Mouse (Mus musculus) mouse embryonic stem cell (cell line): ENCODE data around the gene Syn3.

Experiments used
- in situ Hi-C, 2 experiments: fragments of 300-500 bp; cut with MboI; formaldehyde crosslinking; loops; 1 replicate in 1 of 2; 3 replicates in 1 of 2; pipeline ENCODE4 v1.14.3; 2019 to 2020; ENCODE audit warnings: low sequenced_read_pairs in 2 of 2, low pct_unique_long_range_greater_than_20kb in 1 of 2, mixed read lengths in 1 of 2; ENCODE audit not compliant: unreplicated experiment in 1 of 2

Syn3 gene

GRCm38 (mm10) chr10:86074134-86074533, 424.6 kb downstream of the Syn3 start:
- in situ Hi-C loops = loop anchor here (25.0 kb wide), 2 partner anchors 213 to 388 kb away; no protein-coding TSS in a partner anchor

- in situ Hi-C loops = loop anchor here (25.0 kb wide), 2 partner anchors 217 to 392 kb away; no protein-coding TSS in a partner anchor
Observed at GRCm38 (mm10) chr10:86070751-86071150, 427.9 kb downstream of the Syn3 start.

- in situ Hi-C loops = loop anchor here (10.0 to 25.0 kb wide), 3 partner anchors 218 to 393 kb away; no protein-coding TSS in a partner anchor
Observed at GRCm38 (mm10) chr10:86069341-86069740, 429.4 kb downstream of the Syn3 start.

- in situ Hi-C loops = loop anchor here (10.0 to 25.0 kb wide), 3 partner anchors 219 to 394 kb away; no protein-coding TSS in a partner anchor
Observed at GRCm38 (mm10) chr10:86067911-86068310, 430.8 kb downstream of the Syn3 start.

- in situ Hi-C loops = loop anchor here (10.0 to 25.0 kb wide), 3 partner anchors 221 to 396 kb away; no protein-coding TSS in a partner anchor
Observed at GRCm38 (mm10) chr10:86066651-86067050, 432.0 kb downstream of the Syn3 start.

GRCm38 (mm10) chr10:86065661-86066060, 433.0 kb downstream of the Syn3 start:
- in situ Hi-C loops = loop anchor here (10.0 to 25.0 kb wide), 3 partner anchors 222 to 397 kb away; no protein-coding TSS in a partner anchor

- in situ Hi-C loops = loop anchor here (10.0 to 25.0 kb wide), 3 partner anchors 222 to 397 kb away; no protein-coding TSS in a partner anchor
Observed at GRCm38 (mm10) chr10:86064937-86065336, 433.8 kb downstream of the Syn3 start.

GRCm38 (mm10) chr10:86063018-86063384, 435.7 kb downstream of the Syn3 start:
- in situ Hi-C loops = loop anchor here (10.0 to 25.0 kb wide), 3 partner anchors 224 to 399 kb away; no protein-coding TSS in a partner anchor

- in situ Hi-C loops = loop anchor here (10.0 to 25.0 kb wide), 3 partner anchors 225 to 400 kb away; no protein-coding TSS in a partner anchor
Observed at GRCm38 (mm10) chr10:86062261-86063017, 436.3 kb downstream of the Syn3 start.

- in situ Hi-C loops = loop anchor here (10.0 to 25.0 kb wide), 3 partner anchors 227 to 402 kb away; no protein-coding TSS in a partner anchor
Observed at GRCm38 (mm10) chr10:86060267-86060666, 438.4 kb downstream of the Syn3 start.

- in situ Hi-C loops = loop anchor here (25.0 kb wide), 2 partner anchors 230 to 405 kb away; no protein-coding TSS in a partner anchor
Observed at GRCm38 (mm10) chr10:86057712-86058111, 441.0 kb downstream of the Syn3 start.

GRCm38 (mm10) chr10:86057286-86057685, 441.4 kb downstream of the Syn3 start:
- in situ Hi-C loops = loop anchor here (25.0 kb wide), 2 partner anchors 230 to 405 kb away; no protein-coding TSS in a partner anchor

- in situ Hi-C loops = loop anchor here (25.0 kb wide), 2 partner anchors 231 to 406 kb away; no protein-coding TSS in a partner anchor
Observed at GRCm38 (mm10) chr10:86056297-86056903, 442.3 kb downstream of the Syn3 start.

- in situ Hi-C loops = loop anchor here (25.0 kb wide), 2 partner anchors 234 to 409 kb away; no protein-coding TSS in a partner anchor
Observed at GRCm38 (mm10) chr10:86052818-86053522, 445.7 kb downstream of the Syn3 start.

GRCm38 (mm10) chr10:86050522-86050921, 448.2 kb downstream of the Syn3 start:
- in situ Hi-C loops = loop anchor here (25.0 kb wide), 2 partner anchors 237 to 412 kb away; no protein-coding TSS in a partner anchor

- in situ Hi-C loops = no loop called here
Observed at GRCm38 (mm10) chr10:86047786-86048185, 450.9 kb downstream of the Syn3 start.

- in situ Hi-C loops = no loop called here
Observed at GRCm38 (mm10) chr10:86046371-86046770, 452.3 kb downstream of the Syn3 start.

- in situ Hi-C loops = no loop called here
Observed at GRCm38 (mm10) chr10:86044066-86044465, 454.6 kb downstream of the Syn3 start.
